Mouse (Mus musculus) retina, embryonic 14.5 days (tissue): Measurements from ENCODE around the gene Spock1.

ENCODE experiments used
- DNase-seq: peaks from one replicate; pipeline ENCODE4 v3.0.0-alpha.2; 2015; ENCODE audit warnings: low spot score

Gene Spock1

GRCm38 (mm10) chr13:57727716-57728115 is 180.4 kb downstream of the Spock1 start:
- no peak for DNase-seq

DNA sequence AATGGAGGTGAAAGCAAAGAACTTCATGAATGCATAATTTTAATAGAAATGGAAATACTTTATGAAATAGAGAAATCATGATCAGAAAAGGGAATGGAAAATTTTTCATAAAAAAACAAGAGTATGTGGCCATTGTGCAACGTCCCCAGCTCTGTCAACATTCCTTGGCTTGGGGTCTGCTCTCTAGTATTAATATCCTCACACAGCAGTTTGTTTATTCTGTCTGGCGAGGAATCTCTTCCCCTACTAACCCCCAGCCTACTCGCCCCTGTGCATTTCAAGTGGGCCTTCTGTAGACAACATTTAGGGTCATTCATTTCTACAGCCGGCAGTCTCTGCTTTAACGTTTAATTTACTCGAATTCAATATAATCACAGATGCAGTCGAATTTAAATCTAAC is 181.5 kb downstream of the Spock1 start:
- DNase-seq: no peak

GRCm38 (mm10) chr13:57722329-57722936 is 185.7 kb downstream of the Spock1 start:
- DNase-seq: peak; percentile 51

DNA sequence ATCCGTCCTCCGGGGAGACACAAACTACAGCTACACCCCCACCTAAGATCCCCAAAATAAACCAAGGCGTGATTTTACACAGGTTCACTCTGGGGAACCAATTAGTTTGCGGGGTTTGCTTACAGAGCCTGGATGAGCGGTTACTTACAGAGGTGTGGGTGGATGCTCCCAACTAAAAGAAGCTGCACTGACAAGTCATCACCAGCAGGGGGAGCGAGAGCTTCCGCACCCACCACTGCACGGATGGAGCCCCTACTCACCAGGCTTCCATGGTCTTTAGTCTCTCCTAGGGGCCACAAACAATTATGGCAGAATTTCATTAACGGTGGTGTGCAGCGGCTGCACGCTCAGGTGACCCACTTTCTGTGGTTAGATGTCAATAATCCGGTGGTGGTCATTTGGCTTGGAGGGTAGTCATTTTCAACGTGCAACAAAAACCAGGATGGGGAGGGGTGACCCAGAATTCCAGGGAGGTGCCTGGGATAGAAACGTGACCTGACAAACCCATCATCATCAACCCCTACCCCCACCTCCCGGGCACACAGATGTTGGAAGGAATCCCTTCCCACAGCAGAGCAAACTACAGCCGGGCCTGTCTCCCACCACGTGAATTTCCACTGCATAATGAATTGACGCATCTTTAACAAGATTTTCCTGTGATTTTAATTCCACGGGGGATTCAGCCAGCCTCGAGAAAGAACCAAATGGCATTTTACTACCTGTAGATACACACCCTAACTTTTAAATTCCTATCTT is 186.4 kb downstream of the Spock1 start:
- peak; percentile 84 for DNase-seq

GRCm38 (mm10) chr13:57718087-57718486 is 190.0 kb downstream of the Spock1 start:
- DNase-seq: peak; percentile 69

DNA sequence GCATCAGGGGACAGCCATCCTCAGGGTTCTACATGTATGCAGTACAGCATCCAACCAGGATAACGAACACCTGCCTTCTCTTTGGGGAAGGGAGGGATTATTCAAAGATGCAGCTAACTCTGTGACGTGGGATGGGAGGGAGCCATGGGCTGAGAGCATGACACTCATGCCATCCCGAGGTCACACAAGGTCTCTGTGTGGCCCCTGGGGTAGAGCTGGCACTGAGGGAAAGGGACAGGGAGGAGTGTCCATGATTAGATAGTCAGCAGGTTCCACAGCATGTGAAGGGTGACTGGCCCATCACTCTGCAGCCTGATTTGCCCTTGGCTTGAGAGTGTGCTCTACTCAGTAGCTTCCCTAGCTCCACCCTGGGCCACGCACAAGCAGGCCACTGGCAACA is 195.2 kb downstream of the Spock1 start:
- DNase-seq: no peak

DNA sequence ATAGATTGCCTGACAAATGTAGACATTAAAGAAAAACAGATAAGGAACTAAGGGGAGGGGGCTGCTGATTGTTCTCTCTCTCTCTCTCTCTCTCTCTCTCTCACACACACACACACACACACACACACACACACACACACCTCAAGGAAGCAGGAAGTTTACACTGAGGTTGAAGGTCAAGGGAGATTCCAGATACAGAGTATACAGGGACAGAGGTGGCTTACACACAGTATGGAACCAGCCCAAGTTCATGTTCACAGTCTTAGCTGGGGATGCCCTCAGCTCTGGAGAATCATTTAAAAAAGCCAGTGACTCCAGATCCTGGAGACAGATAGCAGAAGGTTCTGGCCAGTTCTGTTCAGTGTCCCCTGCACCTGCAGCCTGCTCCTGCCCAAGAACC is 199.7 kb downstream of the Spock1 start:
- no peak for DNase-seq

- DNase-seq: no peak
Observed at GRCm38 (mm10) chr13:57702966-57703365, 205.2 kb downstream of the Spock1 start.

- no peak for DNase-seq
Observed at GRCm38 (mm10) chr13:57696685-57697084, 211.4 kb downstream of the Spock1 start.

DNA sequence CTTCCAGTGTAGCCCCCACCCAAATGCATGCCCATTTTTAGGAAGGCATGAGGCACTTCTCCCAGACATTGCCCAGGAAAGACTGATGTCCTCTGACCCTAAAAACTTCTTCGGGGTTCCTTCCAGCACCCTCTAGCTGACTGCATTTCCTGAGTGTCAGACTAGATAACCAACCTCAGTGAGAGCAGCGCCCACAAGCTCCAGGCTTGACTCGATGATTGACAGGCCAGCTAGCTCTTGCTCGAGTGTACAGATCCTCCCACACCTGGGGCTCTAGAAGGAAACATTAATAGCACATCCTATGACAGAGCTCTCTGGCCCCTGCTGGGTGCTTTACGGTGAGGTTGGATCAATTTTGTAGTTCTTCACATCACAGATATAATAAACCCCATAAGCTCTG is 219.2 kb downstream of the Spock1 start:
- DNase-seq: no peak

DNA sequence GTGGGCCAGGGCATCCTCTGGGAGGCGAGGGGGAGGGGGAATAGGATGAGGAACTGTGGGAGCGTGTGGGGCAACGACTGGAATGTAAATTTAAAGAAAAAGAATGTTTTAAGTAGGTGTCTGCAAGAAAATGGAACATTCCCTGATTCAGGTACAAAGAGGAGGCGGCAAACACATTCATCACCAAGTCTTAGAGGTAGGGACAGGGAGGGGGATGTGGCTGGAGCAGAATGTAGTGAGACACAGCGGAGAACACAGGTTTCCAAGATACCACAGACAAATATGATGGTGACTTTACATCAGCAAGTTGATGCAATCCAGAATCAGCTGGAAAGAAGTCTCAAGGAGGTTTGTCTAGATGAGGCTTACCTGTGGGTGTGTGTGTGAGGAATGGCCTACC is 221.7 kb downstream of the Spock1 start:
- no peak for DNase-seq

DNA sequence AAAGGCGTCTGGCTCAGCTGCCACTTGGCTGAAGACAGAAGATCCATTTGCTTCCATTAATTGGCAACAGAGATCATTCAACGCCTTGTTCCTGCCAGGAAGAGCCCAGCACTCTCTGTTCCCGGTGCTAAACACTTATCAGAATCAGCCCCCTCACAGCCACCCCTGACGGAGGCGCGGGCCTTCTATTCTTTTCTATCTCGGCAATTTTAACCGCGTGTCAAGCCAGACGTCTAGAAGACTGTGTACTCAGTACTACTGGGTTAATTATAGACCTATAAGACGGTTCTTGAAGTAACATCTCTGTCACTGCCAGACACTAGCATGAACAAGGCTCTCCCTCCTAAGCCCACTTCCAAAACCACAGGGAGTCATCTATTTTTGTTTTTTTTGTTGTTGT is 222.9 kb downstream of the Spock1 start:
- no peak for DNase-seq

DNA sequence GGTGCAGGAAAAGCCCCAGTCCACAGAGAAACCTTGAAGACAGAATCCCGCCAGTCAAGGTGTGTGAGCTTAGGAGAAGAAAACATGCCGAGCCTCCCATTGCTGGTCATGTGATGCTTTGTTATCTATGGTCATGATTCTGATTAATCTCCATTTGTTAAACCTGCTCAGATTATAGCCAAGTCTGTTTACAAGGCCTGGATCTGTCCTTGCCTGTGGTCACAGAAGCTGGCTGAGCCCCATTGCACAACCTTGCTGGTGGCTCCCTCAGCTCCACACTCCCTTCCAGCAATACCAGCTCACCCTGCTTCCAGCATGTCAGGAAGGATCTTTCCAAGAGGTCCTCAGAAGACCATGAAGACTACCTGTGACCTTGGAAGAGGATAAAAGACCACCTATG is 228.5 kb downstream of the Spock1 start:
- no peak for DNase-seq

DNA sequence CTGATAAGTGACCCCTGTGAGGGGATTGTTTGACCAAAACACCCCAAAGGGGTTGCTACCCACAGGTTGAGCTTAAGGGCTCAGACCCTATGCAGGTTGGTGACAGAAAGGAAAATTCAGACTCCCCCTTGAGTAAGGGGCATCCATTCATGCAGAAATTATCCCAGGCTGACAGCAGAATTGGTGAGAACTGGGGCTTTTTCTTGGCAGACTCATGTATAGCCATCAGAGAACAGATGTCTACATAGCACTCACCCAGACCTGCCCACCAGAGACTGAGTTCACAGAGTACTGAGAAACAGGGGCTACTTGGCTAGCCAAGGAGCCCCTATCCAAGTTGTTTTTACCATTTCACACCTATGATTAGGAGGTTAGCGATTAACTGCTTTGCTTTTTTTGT is 231.3 kb downstream of the Spock1 start:
- DNase-seq: no peak

DNA sequence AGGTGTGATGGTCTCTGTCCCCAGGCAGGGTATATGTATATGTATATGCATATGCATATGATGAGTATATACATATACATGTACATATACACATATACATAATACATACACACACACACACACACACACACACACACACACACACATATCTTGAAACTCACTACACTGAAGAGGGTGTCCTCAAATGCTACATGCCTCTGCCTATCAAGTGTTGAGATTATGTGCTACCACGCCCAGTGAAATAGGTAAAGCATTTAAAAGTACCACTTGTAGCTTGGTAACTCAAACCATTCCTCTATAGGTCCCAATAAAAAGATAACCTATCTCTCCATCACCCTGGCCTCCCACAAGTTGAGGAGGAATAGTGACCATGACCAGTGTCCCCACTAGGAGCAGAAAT is 234.7 kb downstream of the Spock1 start:
- no peak for DNase-seq

DNA sequence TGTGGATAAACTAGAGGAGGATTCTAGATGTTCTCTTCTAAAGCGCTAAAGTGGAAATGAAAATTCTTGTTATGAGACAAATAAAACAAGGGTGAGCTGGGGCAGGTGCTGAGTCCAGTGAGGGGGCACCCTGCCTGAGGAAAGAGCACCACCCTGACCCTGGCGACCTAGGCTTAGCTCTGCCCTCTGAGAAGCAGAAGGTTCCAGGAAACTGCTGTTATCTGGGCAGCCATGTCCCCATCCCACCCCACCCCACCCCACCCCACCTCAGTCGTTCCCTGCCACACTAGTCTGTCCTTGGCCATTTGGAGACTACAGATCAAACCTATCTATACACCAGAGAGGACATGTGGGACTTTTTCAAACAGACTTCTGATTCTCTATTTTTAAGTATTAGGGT is 235.4 kb downstream of the Spock1 start:
- no peak for DNase-seq

DNA sequence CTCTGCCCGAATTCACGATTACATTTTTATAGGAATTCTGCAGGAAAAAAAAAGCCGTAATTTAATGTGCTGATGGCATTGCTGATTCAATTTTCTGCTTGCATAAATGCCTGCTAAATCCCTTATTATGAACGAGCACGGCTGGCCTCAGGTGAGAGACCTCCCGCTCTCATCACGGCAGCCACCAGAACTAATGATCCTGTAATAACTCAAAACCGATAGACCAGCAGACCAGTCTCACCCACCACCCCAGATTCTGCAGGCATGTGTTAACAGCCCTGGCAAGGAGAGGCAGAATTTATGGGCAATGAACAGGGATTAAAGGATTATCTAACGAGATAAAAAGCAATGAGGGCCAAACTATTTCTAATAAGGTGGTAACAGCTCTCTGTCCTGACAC is 236.2 kb downstream of the Spock1 start:
- no peak for DNase-seq

- no peak for DNase-seq
Observed at GRCm38 (mm10) chr13:57671322-57671721, 236.8 kb downstream of the Spock1 start.

DNA sequence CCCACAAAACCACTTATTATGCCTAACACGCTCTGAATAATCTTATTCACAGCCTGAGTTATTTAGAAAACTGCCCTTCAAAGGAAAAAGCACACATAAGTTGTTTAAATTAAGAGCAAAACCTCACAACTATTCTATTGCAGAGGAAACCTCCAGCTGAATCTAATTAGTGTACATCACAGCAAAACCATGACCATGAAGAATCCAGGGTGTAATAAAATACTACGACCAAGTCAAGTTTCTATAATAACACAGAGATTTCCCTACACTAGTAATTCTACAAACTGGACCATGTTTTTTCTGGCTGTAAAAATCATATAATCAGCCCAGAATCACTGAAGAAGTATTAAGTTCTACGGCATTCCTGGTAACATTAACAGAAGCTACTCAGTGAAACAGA is 240.5 kb downstream of the Spock1 start:
- DNase-seq: no peak

GRCm38 (mm10) chr13:57666173-57666842 is 241.8 kb downstream of the Spock1 start:
- DNase-seq: no peak

DNA sequence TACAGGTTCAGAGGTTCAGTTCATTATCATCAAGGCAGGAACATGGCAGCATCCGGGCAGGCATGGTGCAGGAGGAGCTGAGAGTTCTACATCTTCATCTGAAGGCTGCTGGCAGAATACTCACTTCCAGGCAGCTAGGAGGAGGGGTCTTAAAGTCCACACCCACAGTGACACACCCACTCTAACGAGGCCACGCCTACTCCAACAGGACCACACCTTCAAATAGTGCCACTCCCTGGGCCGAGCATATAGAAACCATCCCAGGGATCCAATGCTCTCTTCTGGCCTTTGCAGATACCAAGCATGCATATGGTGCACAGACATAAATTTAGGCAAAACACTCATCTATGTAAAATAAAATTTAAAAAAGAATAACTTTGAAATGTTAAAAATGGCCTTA is 245.6 kb downstream of the Spock1 start:
- DNase-seq: no peak

- no peak for DNase-seq
Observed at GRCm38 (mm10) chr13:57660523-57660922, 247.6 kb downstream of the Spock1 start.

DNA sequence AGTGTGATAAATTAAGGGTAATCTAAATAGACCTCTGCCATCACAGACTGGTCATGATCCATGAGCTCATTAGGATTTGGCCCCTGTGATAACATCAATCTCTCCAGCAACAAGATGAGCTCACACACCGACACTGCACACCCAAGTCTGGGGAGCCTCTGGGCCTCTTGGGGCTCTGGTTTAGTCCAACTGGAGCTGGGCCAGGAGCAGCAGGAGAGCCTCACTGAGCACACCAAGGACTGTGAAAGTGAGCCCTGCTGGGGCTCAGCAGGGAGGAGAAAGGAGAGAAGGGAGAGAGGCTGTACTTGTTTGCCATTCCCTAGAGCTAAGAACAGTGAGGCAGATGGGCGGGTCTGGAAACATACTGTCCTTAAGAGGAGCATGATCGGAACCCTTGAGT is 248.3 kb downstream of the Spock1 start:
- DNase-seq: no peak
